ENCODE assay signal across 32 mouse cellular contexts in genomic region chr17:83522590-83523379, GRCm38 (mm10). TPM values are rescaled to one million over a fixed set of nuclear protein-coding genes. Genes with fewer than 3 reads are reported as not detected.
DNase-seq lines count a peak whose midpoint lies in the region; ATAC-seq and TF ChIP-seq lines count a peak whose summit lies in the region.
"Had no signal": no experiment of that assay in that cellular context is flagged by ENCODE, and none has a peak within 500 bp of the region (broad histone marks: within the 10 kb centered on the region; RNA-seq: fewer than 3 reads in every experiment).

No protein-coding gene starts in this region.

- no peaks in the 10 kb centered on the region for H3K27me3 ChIP-seq in kidney, embryonic 16.5 days (ENCODE audit: insufficient read depth, low read length)
- no peaks in the 10 kb centered on the region for H3K27me3 ChIP-seq in limb, embryonic 10.5 days (ENCODE audit: low read depth, poor library complexity, severe bottlenecking)
- peaks cover 7% of the 10 kb centered on the region for H3K27me3 ChIP-seq in midbrain, embryonic 13.5 days
- H3K27me3 ChIP-seq: embryonic facial prominence, embryonic 13.5 days; forebrain, embryonic 15.5 days; heart, embryonic 15.5 days; hindbrain, embryonic 12.5 days; neural tube, embryonic 12.5 days had no signal

- DNase-seq in ES-E14 (ENCODE audit: low read depth, low spot score), result no peak
- peak; percentile 26 for DNase-seq in kidney, adult 18-20 months
- DNase-seq in kidney, postnatal 36 days, result peak; percentile 53 to 62
- DNase-seq in limb, embryonic 10.5 days (ENCODE audit: low spot score), result no peak
- no peak for DNase-seq in testis, postnatal 14 days (ENCODE audit: low spot score)
- DNase-seq in cerebellum, adult 9-11 months, result no peak
- DNase-seq: adrenal gland, postnatal 10 days; B cell, adult 2 months; cerebellum, adult 9-10 months; embryo, embryonic 11 days; gastrocnemius, postnatal 25 days; heart, adult 11 months; heart, postnatal 36 days; layer of hippocampus, postnatal 36 days; liver; lung, adult 2 months; lung, postnatal 10 days; right cerebral cortex, adult 18-20 months; thymus, postnatal 4 days had no signal

- H3K4me2 ChIP-seq in kidney, embryonic 16.5 days (replicated peaks; ENCODE audit: low read depth, low read length), result peak overlapping the region; percentile 14; the same call in 1 of the 2 replicates
- H3K4me2 ChIP-seq in midbrain, embryonic 13.5 days (replicated peaks), result no peak overlapping the region
- H3K4me2 ChIP-seq: embryonic facial prominence, embryonic 13.5 days; forebrain, embryonic 15.5 days; heart, embryonic 15.5 days; hindbrain, embryonic 12.5 days; neural tube, embryonic 12.5 days had no signal

- 33% methylated on average over 7 of the region's 7 CpGs for WGBS in kidney, embryonic 16.5 days
- WGBS in limb, embryonic 10.5 days, result 67% methylated on average over 7 of the region's 7 CpGs
- WGBS in midbrain, embryonic 13.5 days, result 68% methylated on average over 7 of the region's 7 CpGs

- H3K4me1 ChIP-seq in ES-E14 (ENCODE audit: control insufficient read depth in 2 of 2, insufficient read depth in 2 of 2, low read length in 2 of 2, poor library complexity in 1 of 2), result peaks cover 17 to 25% of the 10 kb centered on the region in 2 experiments
- peaks cover 39% of the 10 kb centered on the region for H3K4me1 ChIP-seq in kidney, embryonic 16.5 days (ENCODE audit: insufficient read depth, low read length)
- peaks cover 32% of the 10 kb centered on the region for H3K4me1 ChIP-seq in limb, embryonic 10.5 days
- peaks cover 26% of the 10 kb centered on the region for H3K4me1 ChIP-seq in midbrain, embryonic 13.5 days (replicated peaks)

- peak overlapping the region; percentile 62 for H3K9ac ChIP-seq in ES-E14 (ENCODE audit: insufficient read depth, low read depth, low read length, poor library complexity, severe bottlenecking)
- no peak overlapping the region for H3K9ac ChIP-seq in kidney, embryonic 16.5 days (replicated peaks; ENCODE audit: low read length)
- no peak overlapping the region for H3K9ac ChIP-seq in midbrain, embryonic 13.5 days (replicated peaks)
- H3K9ac ChIP-seq: embryonic facial prominence, embryonic 13.5 days; forebrain, embryonic 15.5 days; heart, embryonic 15.5 days; hindbrain, embryonic 12.5 days; liver, embryonic 14.5 days; neural tube, embryonic 12.5 days had no signal

- ATAC-seq in kidney, embryonic 16.5 days (ENCODE audit: low FRiP score, low TSS enrichment), result no peak
- ATAC-seq in midbrain, embryonic 13.5 days, result no peak
- ATAC-seq: forebrain, embryonic 15.5 days; intestine, postnatal 0 days; midbrain, embryonic 16.5 days had no signal

- in situ Hi-C loops in ES-E14 (cut with MboI; ENCODE audit: low sequenced_read_pairs in 2 of 2, unreplicated experiment in 2 of 2), result no loop called here

- peaks cover 2% of the 10 kb centered on the region; the same call in 1 of the 2 replicates for H3K36me3 ChIP-seq in ES-E14 (ENCODE audit: control insufficient read depth, insufficient read depth, low read length, poor library complexity, severe bottlenecking)
- no peaks in the 10 kb centered on the region for H3K36me3 ChIP-seq in kidney, embryonic 16.5 days (ENCODE audit: insufficient read depth, low read length)
- H3K36me3 ChIP-seq in limb, embryonic 10.5 days, result no peaks in the 10 kb centered on the region
- H3K36me3 ChIP-seq in midbrain, embryonic 13.5 days, result no peaks in the 10 kb centered on the region
- H3K36me3 ChIP-seq: embryonic facial prominence, embryonic 13.5 days; forebrain, embryonic 10.5 days; forebrain, embryonic 15.5 days; heart, embryonic 10.5 days; heart, embryonic 15.5 days; hindbrain, embryonic 12.5 days; neural tube, embryonic 12.5 days had no signal

- H3K9me3 ChIP-seq in ES-E14 (ENCODE audit: control insufficient read depth, insufficient read depth, low read depth, low read length), result no peaks in the 10 kb centered on the region
- no peaks in the 10 kb centered on the region for H3K9me3 ChIP-seq in kidney, embryonic 16.5 days (ENCODE audit: low read length)
- H3K9me3 ChIP-seq in limb, embryonic 10.5 days (replicated peaks), result no peaks in the 10 kb centered on the region
- H3K9me3 ChIP-seq in midbrain, embryonic 13.5 days, result no peaks in the 10 kb centered on the region
- H3K9me3 ChIP-seq: embryonic facial prominence, embryonic 13.5 days; forebrain, embryonic 10.5 days; forebrain, embryonic 15.5 days; heart, embryonic 10.5 days; heart, embryonic 15.5 days; hindbrain, embryonic 12.5 days; neural tube, embryonic 12.5 days had no signal

- H3K4me3 ChIP-seq in ES-E14 (ENCODE audit: insufficient read depth in 1 of 2, low read depth in 1 of 2, low read length in 2 of 2, poor library complexity in 1 of 2, severe bottlenecking in 1 of 2), result peak overlapping the region; percentile 63 to 77
- peak overlapping the region; percentile 22 for H3K4me3 ChIP-seq in kidney, embryonic 16.5 days (ENCODE audit: low read length)
- no peak overlapping the region for H3K4me3 ChIP-seq in limb, embryonic 10.5 days
- H3K4me3 ChIP-seq in midbrain, embryonic 13.5 days (replicated peaks), result no peak overlapping the region
- H3K4me3 ChIP-seq: embryonic facial prominence, embryonic 13.5 days; forebrain, embryonic 10.5 days; forebrain, embryonic 15.5 days; heart, embryonic 10.5 days; heart, embryonic 15.5 days; hindbrain, embryonic 12.5 days; neural tube, embryonic 12.5 days had no signal

- H3K27ac ChIP-seq in ES-E14 (ENCODE audit: insufficient read depth, low read depth, low read length, poor library complexity, severe bottlenecking), result peak overlapping the region; percentile 83; the same call in 1 of the 2 replicates
- H3K27ac ChIP-seq in kidney, embryonic 16.5 days (ENCODE audit: low read length), result peak overlapping the region; percentile 52
- H3K27ac ChIP-seq in limb, embryonic 10.5 days, result no peak overlapping the region
- no peak overlapping the region for H3K27ac ChIP-seq in midbrain, embryonic 13.5 days
- H3K27ac ChIP-seq: embryonic facial prominence, embryonic 13.5 days; forebrain, embryonic 10.5 days; forebrain, embryonic 15.5 days; heart, embryonic 10.5 days; heart, embryonic 15.5 days; hindbrain, embryonic 12.5 days; liver, embryonic 14.5 days; macrophage; neural tube, embryonic 12.5 days had no signal

TF ChIP-seq in ES-E14, 5 proteins besides CTCF, POLR2A, EP300 and RAD21:
- TF ChIP-seq HCFC1 (IDR thresholded peaks at IDR 0.05; ENCODE audit: borderline replicate concordance, insufficient read depth, low read length) (no peak), ZC3H11A (IDR thresholded peaks at IDR 0.05; ENCODE audit: borderline replicate concordance, low read depth, low read length) (no peak), ZNF384 (IDR thresholded peaks at IDR 0.05; ENCODE audit: low read depth, low read length) (no peak), MAFK (IDR thresholded peaks at IDR 0.05; ENCODE audit: insufficient read depth, low read depth, low read length) (no peak), CHD2 (IDR thresholded peaks at IDR 0.05; ENCODE audit: low read depth, low read length) (no peak)

RNA-seq across cellular contexts. Expression of gene Cox7a2l, which starts 5.7 kb away (rescaled TPM):
- total RNA-seq in ES-E14 (2012; rRNA removed), result 104 and 139 TPM in 2 replicates
- polyA plus RNA-seq in kidney, embryonic 16.5 days (2015; fragmentation: Nextera tagmentation; extraction: Ambion mirVana), result 186 and 196 TPM in 2 replicates
- polyA plus RNA-seq in limb, embryonic 10.5 days (2016; fragmentation: Nextera tagmentation; extraction: Ambion mirVana), result 113 and 121 TPM in 2 replicates
- polyA plus RNA-seq in midbrain, embryonic 13.5 days (2015; fragmentation: Nextera tagmentation; extraction: Ambion mirVana), result 184 and 188 TPM in 2 replicates

Comparison
In these comparisons a context has a peak if more than half of its experiments do, and no peak if none do; other contexts are left out.
1. DNase-seq: peak in kidney, adult 18-20 months (single experiment) and kidney, postnatal 36 days (2 of 2); none in ES-E14 (single experiment), limb, embryonic 10.5 days (single experiment), testis, postnatal 14 days (single experiment) and cerebellum, adult 9-11 months (single experiment).
2. H3K27ac ChIP-seq: peak in ES-E14 (single experiment) and kidney, embryonic 16.5 days (single experiment); none in limb, embryonic 10.5 days (single experiment) and midbrain, embryonic 13.5 days (single experiment).
3. H3K4me3 ChIP-seq: peak in ES-E14 (2 of 2) and kidney, embryonic 16.5 days (single experiment); none in limb, embryonic 10.5 days (single experiment) and midbrain, embryonic 13.5 days (single experiment).